In genomic region chr4:103553188-103553587, GRCm38 (mm10) we compare ENCODE assay signal across 18 mouse cellular contexts.
DNase-seq lines count a peak whose midpoint lies in the region; ATAC-seq lines count a peak whose summit lies in the region.
"Had no signal": no experiment of that assay in that cellular context is flagged by ENCODE, and none has a peak within 500 bp of the region (broad histone marks: within the 10 kb centered on the region; RNA-seq: fewer than 3 reads in every experiment).

No protein-coding gene starts in this region.

- ATAC-seq in frontal cortex, adult (ENCODE audit: low TSS enrichment) = peak; percentile 69

- no peak for DNase-seq in frontal cortex, postnatal 14 days (ENCODE audit: low spot score in 2 of 2)
- DNase-seq in layer of hippocampus, adult 9-11 months = peak; percentile 36
- DNase-seq in layer of hippocampus, postnatal 10 days (ENCODE audit: low spot score in 2 of 2) = no peak
- DNase-seq in right cerebral cortex, postnatal 25 days = peak; percentile 23
- DNase-seq in right cerebral cortex, postnatal 36 days (ENCODE audit: low spot score in 2 of 2) = no peak
- DNase-seq in thymus, postnatal 36 days = no peak
- DNase-seq: adrenal gland, postnatal 25 days; cerebellum, adult 11 months; cerebellum, adult 9-11 months; gastrocnemius, postnatal 10 days; heart, postnatal 10 days; kidney, adult 11 months; kidney, postnatal 4 days; liver, embryonic 13.5 days; lung, adult 2 months; lung, postnatal 14 days; thymus, adult 2 months had no signal

Comparison
In these comparisons a context has a peak if more than half of its experiments do, and no peak if none do; other contexts are left out.
1. DNase-seq: peak in layer of hippocampus, adult 9-11 months (single experiment) and right cerebral cortex, postnatal 25 days (single experiment); none in frontal cortex, postnatal 14 days (0 of 2), layer of hippocampus, postnatal 10 days (0 of 2), right cerebral cortex, postnatal 36 days (0 of 2) and thymus, postnatal 36 days (0 of 2).